Mouse (Mus musculus): Measurements from ENCODE around the gene Gm27029. TPM values are rescaled to one million over a fixed set of nuclear protein-coding genes. Genes with fewer than 3 reads are reported as not detected.

The Gm27029 gene
- polyA plus RNA-seq, 1 experiment = 0.49 TPM

- peaks cover 30% of the 10 kb centered on the region for H3K4me1 ChIP-seq (replicated peaks; ENCODE audit: control insufficient read depth, insufficient read depth, low read length)
- no peak for TF ChIP-seq CTCF (IDR thresholded peaks at IDR 0.05; ENCODE audit: borderline replicate concordance, control insufficient read depth, extremely low read depth, insufficient read depth, low read length, poor library complexity)
- TF ChIP-seq POLR2A (IDR thresholded peaks at IDR 0.05; ENCODE audit: control insufficient read depth, extremely low read depth, insufficient read depth, low read length, poor library complexity) = no peak
- H3K4me3 ChIP-seq (ENCODE audit: control insufficient read depth, insufficient read depth, low read length) = no peak overlapping the region
- no peaks in the 10 kb centered on the region for H3K27me3 ChIP-seq (ENCODE audit: control insufficient read depth, insufficient read depth, low read length)
- H3K27ac ChIP-seq (ENCODE audit: control insufficient read depth, insufficient read depth, low read length) = no peak overlapping the region
- no peaks in the 10 kb centered on the region for H3K36me3 ChIP-seq (ENCODE audit: control insufficient read depth, insufficient read depth, low read length)
- DNase-seq = no peak
- whole genome bisulfite sequencing = 94% methylated on average over 5 of the region's 5 CpGs
Observed at GRCm38 (mm10) chr11:101364531-101364931, 60.1 kb downstream of the Gm27029 start.

DNA sequence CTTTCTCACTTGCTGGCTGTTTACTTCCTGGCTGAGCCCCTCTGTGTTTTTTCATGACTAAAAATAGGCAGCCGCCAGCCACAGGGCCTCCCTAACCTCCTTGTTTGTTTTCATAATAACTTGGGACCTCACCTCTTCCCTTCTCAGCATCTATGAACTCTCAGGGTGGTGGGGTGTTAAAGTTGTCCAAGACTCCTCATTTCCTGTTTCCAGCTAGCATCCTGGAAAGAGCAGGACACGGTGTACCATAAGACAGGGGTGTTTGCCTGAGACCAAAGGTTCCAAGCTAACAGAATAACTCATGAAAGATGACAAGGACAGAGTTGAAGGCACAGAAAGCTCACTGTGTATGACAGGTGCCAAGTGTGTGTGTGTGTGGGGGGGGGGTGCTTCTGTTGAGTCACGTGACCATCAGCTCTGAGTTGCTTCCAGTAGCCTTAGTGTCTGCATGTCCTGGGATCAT lies 63.9 kb downstream of the Gm27029 start:
- DNase-seq = peak; percentile 33
- 28% methylated on average over 3 of the region's 3 CpGs for WGBS
- no peak overlapping the region for H3K4me3 ChIP-seq (ENCODE audit: control insufficient read depth, insufficient read depth, low read length)
- H3K4me1 ChIP-seq (replicated peaks; ENCODE audit: control insufficient read depth, insufficient read depth, low read length) = peaks cover 32% of the 10 kb centered on the region
- TF ChIP-seq CTCF (IDR thresholded peaks at IDR 0.05; ENCODE audit: borderline replicate concordance, control insufficient read depth, extremely low read depth, insufficient read depth, low read length, poor library complexity) (no peak), POLR2A (IDR thresholded peaks at IDR 0.05; ENCODE audit: control insufficient read depth, extremely low read depth, insufficient read depth, low read length, poor library complexity) (no peak)
- H3K27ac ChIP-seq (ENCODE audit: control insufficient read depth, insufficient read depth, low read length) = peak overlapping the region; percentile 94
- H3K36me3 ChIP-seq (ENCODE audit: control insufficient read depth, insufficient read depth, low read length) = no peaks in the 10 kb centered on the region
- H3K27me3 ChIP-seq (ENCODE audit: control insufficient read depth, insufficient read depth, low read length) = no peaks in the 10 kb centered on the region

- Histone ChIP-seq H3K4me3 (ENCODE audit: control insufficient read depth, insufficient read depth, low read length) (no peak overlapping the region), H3K36me3 (ENCODE audit: control insufficient read depth, insufficient read depth, low read length) (no peaks in the 10 kb centered on the region), H3K27ac (ENCODE audit: control insufficient read depth, insufficient read depth, low read length) (peak overlapping the region; percentile 94), H3K4me1 (replicated peaks; ENCODE audit: control insufficient read depth, insufficient read depth, low read length) (peaks cover 32% of the 10 kb centered on the region), H3K27me3 (ENCODE audit: control insufficient read depth, insufficient read depth, low read length) (no peaks in the 10 kb centered on the region)
- TF ChIP-seq CTCF (IDR thresholded peaks at IDR 0.05; ENCODE audit: borderline replicate concordance, control insufficient read depth, extremely low read depth, insufficient read depth, low read length, poor library complexity) (no peak), POLR2A (IDR thresholded peaks at IDR 0.05; ENCODE audit: control insufficient read depth, extremely low read depth, insufficient read depth, low read length, poor library complexity) (no peak)
- 87% methylated on average over 9 of the region's 9 CpGs for WGBS
- DNase-seq = no peak
Observed at GRCm38 (mm10) chr11:101359776-101360175, 64.8 kb downstream of the Gm27029 start.

- H3K4me3 ChIP-seq (ENCODE audit: control insufficient read depth, insufficient read depth, low read length) = no peak overlapping the region
- TF ChIP-seq POLR2A (IDR thresholded peaks at IDR 0.05; ENCODE audit: control insufficient read depth, extremely low read depth, insufficient read depth, low read length, poor library complexity) (no peak), CTCF (IDR thresholded peaks at IDR 0.05; ENCODE audit: borderline replicate concordance, control insufficient read depth, extremely low read depth, insufficient read depth, low read length, poor library complexity) (no peak)
- H3K27me3 ChIP-seq (ENCODE audit: control insufficient read depth, insufficient read depth, low read length) = no peaks in the 10 kb centered on the region
- 31% methylated on average over 3 of the region's 3 CpGs for WGBS
- peaks cover 28% of the 10 kb centered on the region for H3K4me1 ChIP-seq (replicated peaks; ENCODE audit: control insufficient read depth, insufficient read depth, low read length)
- no peak for DNase-seq
- no peaks in the 10 kb centered on the region for H3K36me3 ChIP-seq (ENCODE audit: control insufficient read depth, insufficient read depth, low read length)
- no peak overlapping the region for H3K27ac ChIP-seq (ENCODE audit: control insufficient read depth, insufficient read depth, low read length)
Observed at GRCm38 (mm10) chr11:101357505-101358182, 67.0 kb downstream of the Gm27029 start.

Other genes starting within 250 kb of the Gm27029 start
- gene Ccr10, start 249.4 kb downstream of the Gm27029 start, polyA plus RNA-seq (2012; rRNA removed) = 2.9 and 3.9 TPM in 2 replicates
- gene Ezh1, start 198.3 kb downstream of the Gm27029 start, polyA plus RNA-seq (2012; rRNA removed) = 38.8 and 43.3 TPM in 2 replicates
- 13.5 and 20.5 TPM in 2 replicates for gene Ramp2, start 178.8 kb downstream of the Gm27029 start, polyA plus RNA-seq (2012; rRNA removed)
- 88.3 and 92.6 TPM in 2 replicates for gene Vps25, start 171.1 kb downstream of the Gm27029 start, polyA plus RNA-seq (2012; rRNA removed)
- gene Wnk4, start 164.2 kb downstream of the Gm27029 start, polyA plus RNA-seq (2012; rRNA removed) = 1.2 TPM in 2 replicates
- gene Cntd1, start 145.8 kb downstream of the Gm27029 start, polyA plus RNA-seq (2012; rRNA removed) = 0.71 and 0.84 TPM in 2 replicates
- gene Coa3, start 145.7 kb downstream of the Gm27029 start, polyA plus RNA-seq (2012; rRNA removed) = 245 and 273 TPM in 2 replicates
- gene Becn1, start 122.5 kb downstream of the Gm27029 start, polyA plus RNA-seq (2012; rRNA removed) = 176 and 192 TPM in 2 replicates
- gene Psme3, start 108.6 kb downstream of the Gm27029 start, polyA plus RNA-seq (2012; rRNA removed) = 103 and 106 TPM in 2 replicates
- 14.6 and 16.2 TPM in 2 replicates for gene Aoc2, start 99.7 kb downstream of the Gm27029 start, polyA plus RNA-seq (2012; rRNA removed)
- gene Aoc3, start 94.2 kb downstream of the Gm27029 start, polyA plus RNA-seq (2012; rRNA removed) = 11.8 and 12.1 TPM in 2 replicates
- 0.15 and 0.37 TPM in 2 replicates for gene G6pc, start 57.2 kb downstream of the Gm27029 start, polyA plus RNA-seq (2012; rRNA removed)
- gene Aarsd1, start 7.2 kb downstream of the Gm27029 start, polyA plus RNA-seq (2012; rRNA removed) = 33.4 and 37.2 TPM in 2 replicates
- 27.4 and 28.5 TPM in 2 replicates for gene Rundc1, start 289 bp upstream of the Gm27029 start, polyA plus RNA-seq (2012; rRNA removed)
- gene Ptges3l, start 537 bp upstream of the Gm27029 start, polyA plus RNA-seq (2012; rRNA removed) = 1.3 and 3.1 TPM in 2 replicates
- gene Rpl27, start 17.5 kb upstream of the Gm27029 start, polyA plus RNA-seq (2012; rRNA removed) = 666 and 730 TPM in 2 replicates
- 63.6 and 83.6 TPM in 2 replicates for gene Ifi35, start 23.6 kb upstream of the Gm27029 start, polyA plus RNA-seq (2012; rRNA removed)
- 3.5 and 4.3 TPM in 2 replicates for gene Rnd2, start 40.2 kb upstream of the Gm27029 start, polyA plus RNA-seq (2012; rRNA removed)
- 67.9 and 73.6 TPM in 2 replicates for gene Vat1, start 41.4 kb upstream of the Gm27029 start, polyA plus RNA-seq (2012; rRNA removed)
- 4.3 and 6.0 TPM in 2 replicates for gene Brca1, start 127.2 kb upstream of the Gm27029 start, polyA plus RNA-seq (2012; rRNA removed)
- 142 and 145 TPM in 2 replicates for gene Nbr1, start 127.4 kb upstream of the Gm27029 start, polyA plus RNA-seq (2012; rRNA removed)
- gene Tmem106a, start 157.4 kb upstream of the Gm27029 start, polyA plus RNA-seq (2012; rRNA removed) = 29.5 and 37.1 TPM in 2 replicates
- not detected in 2 replicates for gene Gm11634, start 174.5 kb upstream of the Gm27029 start, polyA plus RNA-seq (2012; rRNA removed)
- gene Rdm1, start 202.4 kb upstream of the Gm27029 start, polyA plus RNA-seq (2012; rRNA removed) = 36.5 and 39.2 TPM in 2 replicates
- gene Arl4d, start 240.7 kb upstream of the Gm27029 start, polyA plus RNA-seq (2012; rRNA removed) = 4.1 and 5.0 TPM in 2 replicates